Mouse (Mus musculus): Measurements from ENCODE around the gene Klra3.
"Not testable (repeated sequence)": the region's sequence is repeated elsewhere in the genome, so short reads cannot be mapped to it uniquely, and the experiment has no call there.

The Klra3 gene

DNA sequence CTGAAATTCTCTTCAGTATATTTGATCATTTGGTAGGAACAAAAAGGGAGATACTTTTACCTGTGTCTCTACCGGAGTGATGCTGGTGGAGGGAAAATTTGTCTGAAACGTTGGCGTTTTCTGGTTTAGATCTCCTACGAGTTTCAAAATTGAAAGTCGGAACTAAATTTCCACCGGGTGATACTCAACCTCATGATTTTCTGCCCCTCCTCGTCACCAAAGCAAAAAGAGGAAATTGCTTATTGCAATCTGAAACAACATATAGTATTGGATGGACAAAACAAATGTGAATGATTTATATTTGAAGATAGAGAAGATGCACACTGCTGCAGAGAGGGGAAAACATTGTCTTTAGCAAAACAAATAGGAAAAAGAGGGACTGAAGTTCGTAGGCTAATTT is at the start of gene Klra3:
TSS of gene Klra3 (minus strand) at position 164 of the 400 bp plus-strand sequence.
- DNase-seq, result no peak

DNA sequence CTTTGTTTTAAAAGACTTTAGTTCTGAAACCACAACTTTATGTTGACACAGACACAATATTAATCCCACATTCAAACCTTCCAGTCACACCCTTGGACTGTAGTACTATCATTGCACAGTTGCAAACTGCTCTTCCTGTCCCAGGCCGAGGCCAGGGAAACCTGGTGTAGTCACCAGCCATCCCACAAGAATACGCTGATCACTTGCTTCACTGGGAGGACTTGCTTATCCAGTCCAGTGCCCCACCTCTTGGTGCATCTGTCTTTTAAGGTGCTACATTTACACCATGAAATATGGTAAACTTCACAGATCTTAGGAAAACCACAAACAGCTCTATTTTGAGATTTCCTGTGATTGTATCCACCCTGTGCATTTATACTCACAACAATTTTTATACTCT is 49.4 kb upstream of the Klra3 start, which contains the start of gene Klra1:
TSS of gene Klra1 (minus strand) at position 125 of the 400 bp plus-strand sequence.
- no peak for DNase-seq

DNA sequence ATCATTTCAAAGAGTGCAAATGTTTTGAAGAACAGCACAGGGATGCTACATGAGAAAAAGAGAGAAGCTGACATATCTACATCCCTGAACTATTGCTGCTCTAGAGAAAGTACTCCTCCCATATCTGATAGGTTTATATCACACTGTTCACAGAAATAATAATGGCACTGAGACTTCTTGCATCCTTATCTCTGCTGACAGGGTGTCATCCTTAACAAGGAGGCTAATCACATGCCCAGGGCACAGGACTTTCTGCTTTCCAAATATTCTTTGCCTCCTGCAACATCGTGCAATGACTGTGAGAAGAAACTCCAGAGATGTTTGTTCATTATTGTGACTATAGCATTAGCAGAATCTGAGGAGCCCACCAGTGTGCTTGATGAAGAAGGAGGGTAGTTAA is 48.4 kb upstream of the Klra3 start:
- DNase-seq, result no peak

DNA sequence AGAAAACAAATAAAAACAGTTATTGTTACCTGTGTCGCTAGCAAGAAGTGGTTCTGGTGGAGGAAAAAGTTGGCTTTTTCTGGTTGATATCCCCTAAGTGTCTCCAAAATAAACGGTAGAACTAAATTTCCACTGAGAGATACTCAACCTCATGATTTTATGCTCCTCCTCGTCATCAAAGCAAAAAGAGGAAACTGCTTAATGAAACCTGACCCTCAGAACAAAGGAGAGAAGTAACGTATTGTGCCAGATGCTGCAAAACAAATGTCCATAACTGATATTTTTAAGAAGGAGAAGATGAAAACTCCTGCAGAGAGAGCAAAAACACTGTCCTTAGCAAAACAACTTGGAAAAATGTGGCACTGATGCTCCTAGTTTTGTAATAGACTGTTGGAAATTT is 45.0 kb upstream of the Klra3 start:
- DNase-seq, result no peak

DNA sequence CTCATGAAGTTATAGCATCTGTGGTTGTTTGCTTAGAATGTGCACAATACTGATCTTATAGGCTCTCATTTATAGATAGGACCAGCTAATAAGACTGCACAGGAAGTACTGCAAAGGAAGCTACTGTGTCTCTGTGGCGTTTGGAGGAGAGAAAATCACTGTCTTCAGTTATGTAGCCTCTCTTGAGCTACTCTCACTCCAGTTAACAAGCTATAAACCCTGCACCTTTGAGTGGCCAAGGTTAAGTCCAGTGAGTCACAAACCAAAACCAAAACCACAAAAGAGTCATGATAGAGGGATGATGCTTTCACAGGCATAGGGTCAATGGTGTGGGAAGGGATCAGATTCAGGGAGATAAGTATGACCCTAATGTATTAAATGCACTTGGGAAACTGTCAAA is 8.0 kb upstream of the Klra3 start:
- DNase-seq, result not testable (repeated sequence)

DNA sequence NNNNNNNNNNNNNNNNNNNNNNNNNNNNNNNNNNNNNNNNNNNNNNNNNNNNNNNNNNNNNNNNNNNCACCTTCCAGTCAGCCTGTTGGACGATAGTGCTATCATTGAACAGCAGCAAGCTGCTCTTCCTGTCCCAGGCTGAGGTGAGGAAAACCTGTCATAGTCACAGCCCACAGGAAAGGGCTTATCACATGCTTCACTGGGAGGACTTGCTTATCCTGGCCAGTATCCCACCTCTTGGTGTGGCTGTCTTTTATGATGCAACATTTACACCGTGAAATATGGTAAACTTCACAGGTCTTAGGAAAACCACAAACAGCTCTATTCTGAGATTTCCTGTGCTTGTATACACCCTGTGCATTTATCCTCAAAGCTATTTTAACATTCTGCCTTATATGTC is 4.6 kb upstream of the Klra3 start:
- not testable (repeated sequence) for DNase-seq

DNA sequence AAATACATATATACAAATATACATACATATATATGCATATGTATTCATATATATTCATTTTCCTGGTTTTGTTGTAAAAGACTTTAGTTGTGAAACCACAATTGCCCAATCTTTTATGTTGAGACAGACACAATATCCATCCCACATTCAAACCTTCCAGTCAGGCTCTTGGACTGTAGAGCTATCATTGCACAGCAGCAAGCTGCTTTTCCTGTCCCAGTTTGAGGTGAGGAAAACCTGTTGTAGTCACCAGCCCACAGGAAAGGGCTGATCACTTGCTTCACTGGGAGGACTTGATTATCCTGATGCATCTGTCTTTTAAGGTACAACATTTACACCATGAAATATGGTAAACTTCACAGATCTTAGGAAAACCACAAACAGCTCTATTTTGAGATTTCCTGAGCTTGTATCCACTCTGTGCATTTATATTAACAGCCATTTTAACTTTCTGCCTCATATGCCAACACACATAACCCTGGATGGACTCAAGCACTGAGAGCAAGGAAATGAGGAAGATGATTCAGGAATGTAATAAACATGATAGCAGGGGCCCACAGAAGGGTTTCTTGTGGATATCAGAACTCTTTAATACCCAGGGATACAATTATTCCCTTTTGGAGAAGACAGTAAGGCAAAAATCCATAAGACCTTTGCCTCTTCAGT is 49.3 kb downstream of the Klra3 start:
- DNase-seq, result no peak

DNA sequence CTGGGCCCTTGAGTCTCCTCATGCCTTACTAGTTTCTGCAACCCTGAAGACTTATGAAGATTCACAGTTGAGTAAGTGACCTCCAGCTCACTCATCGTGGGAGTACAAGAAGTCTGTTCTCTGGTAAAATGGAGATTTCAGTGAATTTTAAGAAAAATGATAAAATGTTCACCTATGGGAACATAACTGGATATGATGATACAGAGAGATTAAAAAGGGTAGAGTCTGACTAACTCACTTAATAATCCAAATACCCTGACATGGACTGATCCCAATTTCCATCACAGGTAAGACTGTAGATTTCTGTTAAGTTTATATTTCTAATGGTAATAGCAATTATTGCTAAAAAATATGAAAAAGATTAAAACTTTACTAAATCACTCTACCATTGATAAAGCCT is 55.5 kb downstream of the Klra3 start, which contains the start of gene Klra10:
TSS of gene Klra10 (minus strand) at position 101 of the 400 bp plus-strand sequence.
- not testable (repeated sequence) for DNase-seq
